Mouse (Mus musculus): ENCODE data around the gene Eno2.

GRCm38 (mm10) chr6:124758849-124759232 is 10.6 kb downstream of the Eno2 start:
- TF ChIP-seq CTCF (IDR thresholded peaks at IDR 0.05; ENCODE audit: low read depth) (no peak), EP300 (optimal IDR thresholded peaks at IDR 0.05) (no peak)

Measured in stomach, postnatal 0 days (tissue).